Mouse (Mus musculus): Measurements from ENCODE around the gene Irx6.

- TF ChIP-seq CTCF (IDR thresholded peaks at IDR 0.05; ENCODE audit: low read depth, low read length) (no peak), POLR2A (IDR thresholded peaks at IDR 0.05; ENCODE audit: extremely low read depth, insufficient read depth, low read length) (no peak)
Measured at GRCm38 (mm10) chr8:92670656-92671195, 3.4 kb upstream of the Irx6 start.
